Mouse (Mus musculus) intestine, postnatal 0 days (tissue): ENCODE data around the gene Syde2. TPM values are rescaled to one million over a fixed set of nuclear protein-coding genes. Genes with fewer than 3 reads are reported as not detected.

ENCODE experiments used
- ATAC-seq: fragments of 200-750 bp; cut with Nextera tagmentation; 2 replicates; pipeline ENCODE4 v1.8.0; 2017; ENCODE audit warnings: mild to moderate bottlenecking, moderate TSS enrichment, moderate library complexity
- H3K27ac ChIP-seq: fragments of 300-500 bp; sonication (generic); 2 replicates; pipeline ENCODE4 v1.5.1; 2014; ENCODE audit warnings: mild to moderate bottlenecking, low read depth, low read length, moderate library complexity
- H3K27me3 ChIP-seq: fragments of 300-500 bp; sonication (generic); replicated peaks from 2 replicates; pipeline ENCODE4 v1.6.1; 2014; ENCODE audit warnings: low read length, mixed read lengths; ENCODE audit not compliant: control insufficient read depth, insufficient read depth
- H3K36me3 ChIP-seq: fragments of 300-500 bp; sonication (generic); 2 replicates; pipeline ENCODE4 v1.6.1; 2014; ENCODE audit warnings: mild to moderate bottlenecking, moderate library complexity; ENCODE audit not compliant: control insufficient read depth, insufficient read depth
- H3K4me1 ChIP-seq: fragments of 300-500 bp; sonication (generic); replicated peaks from 2 replicates; pipeline ENCODE4 v1.6.1; 2014; ENCODE audit warnings: antibody characterized with exemption, low read length, mixed read lengths; ENCODE audit not compliant: control insufficient read depth, insufficient read depth
- H3K4me2 ChIP-seq: fragments of 300-500 bp; sonication (generic); replicated peaks from 2 replicates; pipeline ENCODE4 v1.6.1; 2014; ENCODE audit warnings: low read depth, mild to moderate bottlenecking, moderate library complexity
- H3K4me3 ChIP-seq: fragments of 300-500 bp; sonication (generic); 2 replicates; pipeline ENCODE4 v1.5.1; 2014; ENCODE audit warnings: low read depth, low read length
- H3K9ac ChIP-seq: fragments of 300-500 bp; sonication (generic); 2 replicates; pipeline ENCODE4 v1.6.1; 2014; ENCODE audit warnings: mild to moderate bottlenecking, low read depth, low read length
- H3K9me3 ChIP-seq: fragments of 300-500 bp; sonication (generic); 2 replicates; pipeline ENCODE4 v1.6.1; 2016; ENCODE audit warnings: mixed run types; ENCODE audit not compliant: control insufficient read depth
- CTCF ChIP-seq: sonication (generic); IDR thresholded peaks from 2 replicates; pipeline ENCODE4 v1.5.1; 2016; ENCODE audit warnings: low read depth, mild to moderate bottlenecking, control low read depth, antibody characterized with exemption, moderate library complexity
- WGBS: fragments of 180-500 bp; shearing (Covaris S2); extraction: QIAGEN DNeasy Blood & Tissue Kit; methylation state at CpG from one replicate; pipeline ENCODE4 v1.1.7; 2014; 5-methylcytosine and 5-hydroxymethylcytosine counted together
- polyA plus RNA-seq: library from polyadenylated mRNA; unstranded; fragments of >200 nt; fragmentation: Nextera tagmentation; extraction: Ambion mirVana; gene quantifications from 2 replicates; pipeline ENCODE4 v1.2.1, GENCODE M21; 2015

Gene Syde2
- polyA plus RNA-seq, 1 experiment from 2014 or later = 0.98 TPM

DNA sequence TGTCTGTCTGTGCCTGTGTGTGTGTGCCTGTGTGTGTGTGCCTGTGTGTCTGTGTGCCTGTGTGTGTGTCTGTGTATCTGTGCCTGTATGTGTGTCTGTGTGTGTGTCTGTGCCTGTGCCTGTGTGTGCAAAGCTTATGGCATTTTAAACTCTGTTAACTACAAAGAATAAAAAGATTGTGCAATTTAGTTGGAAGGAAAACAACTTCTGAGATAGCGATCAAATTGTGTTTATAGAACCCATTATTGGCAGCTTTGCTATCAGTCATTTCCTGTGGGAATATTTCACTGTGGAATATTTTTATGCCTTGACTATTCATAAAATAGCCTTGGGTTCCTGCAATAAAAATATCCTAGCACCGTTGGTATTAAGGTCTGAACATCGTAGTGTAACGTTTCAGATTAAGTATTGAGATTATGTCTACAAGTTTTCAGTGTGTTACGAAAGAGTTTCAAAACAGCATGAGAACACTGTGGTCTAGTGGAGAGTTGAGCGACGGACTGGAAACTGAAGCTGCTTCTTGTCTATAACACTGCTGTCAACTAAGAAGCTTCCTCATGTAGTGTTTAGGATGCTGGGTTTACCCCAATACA, 2.2 kb upstream of the Syde2 start:
- Histone ChIP-seq H3K36me3 (no peaks in the 10 kb centered on the region), H3K27ac (no peak overlapping the region), H3K9me3 (no peaks in the 10 kb centered on the region), H3K27me3 (no peaks in the 10 kb centered on the region), H3K4me2 (no peak overlapping the region), H3K4me1 (0 out of 2 replicates have a peak, but pooled peaks cover 2% of the 10 kb centered on the region), H3K9ac (no peak overlapping the region), H3K4me3 (no peak overlapping the region)
- WGBS = 48% methylated on average over 7 of the region's 7 CpGs
- no peak for ATAC-seq
- TF ChIP-seq CTCF = no peak

- WGBS = 64% methylated on average over 6 of the region's 6 CpGs
- TF ChIP-seq CTCF = no peak
- H3K27me3 ChIP-seq = no peaks in the 10 kb centered on the region
- H3K9ac ChIP-seq = no peak overlapping the region
- 0 out of 2 replicates have a peak, but pooled peaks cover 4% of the 10 kb centered on the region for H3K4me1 ChIP-seq
- no peak for ATAC-seq
- no peaks in the 10 kb centered on the region for H3K36me3 ChIP-seq
- H3K27ac ChIP-seq = no peak overlapping the region
- H3K4me2 ChIP-seq = 0 out of 2 replicates have a peak overlapping the region, but pooled peaks have one; percentile 93
- H3K9me3 ChIP-seq = no peaks in the 10 kb centered on the region
- no peak overlapping the region for H3K4me3 ChIP-seq
These were observed 1.2 kb upstream of the Syde2 start for GRCm38 (mm10) chr3:145986317-145987001.

DNA sequence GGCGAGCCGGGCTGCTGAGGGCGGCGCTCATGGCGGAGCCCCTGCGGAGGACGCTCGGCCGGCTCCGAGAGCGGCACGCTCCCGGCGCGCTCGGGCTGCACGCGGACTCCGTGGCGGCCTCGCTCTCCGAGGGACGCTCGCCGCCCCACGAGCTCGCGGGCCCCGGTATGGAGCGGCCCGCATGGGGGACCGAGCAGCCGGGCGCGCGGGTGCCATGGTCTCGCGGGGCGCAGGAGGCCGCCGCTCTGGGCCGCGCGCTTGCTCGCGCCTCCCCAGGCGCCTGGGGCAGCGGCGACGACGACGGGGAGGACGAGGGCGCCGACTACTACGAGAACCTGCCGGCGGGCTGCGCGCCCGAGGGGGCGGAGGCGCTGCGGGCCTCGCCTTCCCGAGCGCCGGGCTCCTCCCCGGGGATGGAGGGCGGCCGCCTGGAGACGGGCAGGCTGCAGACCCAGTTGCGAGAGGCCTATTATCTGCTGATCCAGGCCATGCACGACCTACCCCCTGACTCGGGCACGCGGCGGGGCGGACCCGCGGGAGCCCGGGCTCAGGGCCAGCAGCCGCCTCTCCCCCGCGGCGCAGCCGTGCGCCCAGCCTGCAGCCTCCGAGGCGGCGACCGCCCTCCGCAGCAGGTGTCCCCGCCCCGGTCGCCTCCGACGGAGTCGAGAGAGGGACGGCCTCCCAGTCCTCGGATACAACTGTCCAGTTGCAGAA, 457 bp downstream of the Syde2 start:
- Histone ChIP-seq H3K9me3 (no peaks in the 10 kb centered on the region), H3K27ac (peak overlapping the region; percentile 88), H3K4me3 (peak overlapping the region; percentile 70), H3K9ac (peak overlapping the region; percentile 64), H3K27me3 (no peaks in the 10 kb centered on the region), H3K4me1 (0 out of 2 replicates have a peak, but pooled peaks cover 4% of the 10 kb centered on the region), H3K4me2 (peak overlapping the region; percentile 93), H3K36me3 (no peaks in the 10 kb centered on the region)
- WGBS = under 1% methylated on average over 82 of the region's 101 CpGs
- peak; percentile 88 for ATAC-seq
- TF ChIP-seq CTCF = no peak

- Histone ChIP-seq H3K4me1 (0 out of 2 replicates have a peak, but pooled peaks cover 4% of the 10 kb centered on the region), H3K27ac (peak overlapping the region; percentile 88), H3K36me3 (no peaks in the 10 kb centered on the region), H3K4me2 (peak overlapping the region; percentile 93), H3K9ac (peak overlapping the region; percentile 64), H3K4me3 (peak overlapping the region; percentile 70), H3K27me3 (no peaks in the 10 kb centered on the region), H3K9me3 (no peaks in the 10 kb centered on the region)
- no peak for TF ChIP-seq CTCF
- no peak for ATAC-seq
- under 1% methylated on average over 45 of the region's 45 CpGs for WGBS
These were observed 1.3 kb downstream of the Syde2 start for GRCm38 (mm10) chr3:145988684-145989575.

DNA sequence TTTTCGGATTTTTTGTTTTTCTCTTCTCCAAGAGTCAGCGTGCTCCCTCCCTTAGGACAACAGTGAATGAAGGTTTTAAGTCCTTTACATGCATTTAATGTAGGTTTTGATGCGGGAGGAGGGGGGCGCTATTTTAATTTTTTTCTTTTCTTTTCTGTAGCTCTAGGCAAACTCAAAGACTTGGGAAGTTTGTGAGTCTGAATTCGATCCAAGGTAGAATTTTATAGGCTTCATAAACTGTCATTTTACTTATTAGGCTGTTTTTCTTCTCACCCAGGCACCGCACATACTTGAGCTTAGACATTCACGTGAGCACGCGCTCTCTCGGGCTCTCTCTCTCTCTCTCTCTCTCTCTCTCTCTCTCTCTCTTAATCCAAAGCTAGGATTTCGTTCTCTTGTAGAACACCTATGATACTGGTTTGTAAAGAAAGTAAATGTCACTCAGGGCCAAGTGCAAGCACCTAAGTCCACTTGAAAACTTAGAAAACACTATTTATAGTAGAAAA, 2.0 kb downstream of the Syde2 start:
- H3K27ac ChIP-seq = no peak overlapping the region
- peak overlapping the region; percentile 64 for H3K9ac ChIP-seq
- H3K9me3 ChIP-seq = no peaks in the 10 kb centered on the region

More for the DNA sequence above, 2.0 kb downstream of the Syde2 start:
- peak overlapping the region; percentile 93 for H3K4me2 ChIP-seq
- no peaks in the 10 kb centered on the region for H3K27me3 ChIP-seq
- H3K4me1 ChIP-seq = 0 out of 2 replicates have a peak, but pooled peaks cover 4% of the 10 kb centered on the region
- no peaks in the 10 kb centered on the region for H3K36me3 ChIP-seq
- no peak for ATAC-seq
- peak overlapping the region; percentile 70 for H3K4me3 ChIP-seq
- peak; percentile 40 for TF ChIP-seq CTCF
- WGBS = 4% methylated on average over 11 of the region's 11 CpGs
